Mouse (Mus musculus) monocyte, adult 5-6 weeks (primary cell): ENCODE results near the gene Exoc3. TPM values are rescaled to one million over a fixed set of nuclear protein-coding genes. Genes with fewer than 3 reads are reported as not detected.

ENCODE experiments used
- ATAC-seq: fragments of 153-309, 156-312 bp; replicated peaks from 2 replicates; pipeline ENCODE4 v1.8.0; 2017; ENCODE audit warnings: mild to moderate bottlenecking; ENCODE audit not compliant: low TSS enrichment, insufficient number of reproducible peaks, severe bottlenecking, poor library complexity, low FRiP score
- total RNA-seq: library from RNA; stranded (forward); fragments of 200-1000, 200-491, 200-594 nt; gene quantifications from 3 replicates; pipeline ENCODE4 v1.2.3, GENCODE M21; 2017

Gene Exoc3
- 62.8 to 81.6 TPM (median 63.1 TPM) in 3 replicates for total RNA-seq

DNA sequence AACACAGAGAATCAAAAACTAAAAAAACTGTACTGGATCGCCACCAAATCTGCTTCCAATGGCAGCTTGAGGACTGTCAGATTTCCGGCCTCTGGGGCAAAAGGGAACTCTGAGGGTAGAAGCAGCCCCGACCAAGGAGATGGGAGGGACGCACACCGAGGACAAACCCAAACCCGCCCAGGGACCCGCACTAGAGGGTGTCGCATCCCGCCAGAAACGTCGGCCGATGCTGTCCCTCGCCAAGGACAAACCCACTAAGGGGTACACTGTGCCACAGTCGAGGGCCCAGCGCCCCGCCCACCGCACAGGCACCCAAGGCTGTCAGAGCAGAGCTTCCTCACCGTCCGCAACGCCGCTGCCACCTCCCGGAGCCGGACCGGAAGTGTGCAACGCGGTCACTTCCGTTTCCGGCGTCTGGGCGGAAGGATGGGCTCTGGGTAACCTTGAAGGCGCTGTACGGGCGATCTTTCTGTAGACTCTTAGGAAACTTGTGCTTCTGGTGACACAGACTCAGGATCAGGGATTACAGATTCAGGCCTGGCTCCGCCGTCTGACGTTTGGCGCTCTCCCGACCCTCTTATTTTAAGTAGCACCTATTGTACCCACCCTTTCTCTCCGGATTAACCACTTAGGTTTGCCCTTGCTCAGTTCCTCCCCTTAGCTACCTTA, at the start of gene Exoc3:
Gene Exoc3, minus strand, starts transcription at position 416 of the 669 bp plus-strand sequence.
- ATAC-seq: peak; percentile 95

DNA sequence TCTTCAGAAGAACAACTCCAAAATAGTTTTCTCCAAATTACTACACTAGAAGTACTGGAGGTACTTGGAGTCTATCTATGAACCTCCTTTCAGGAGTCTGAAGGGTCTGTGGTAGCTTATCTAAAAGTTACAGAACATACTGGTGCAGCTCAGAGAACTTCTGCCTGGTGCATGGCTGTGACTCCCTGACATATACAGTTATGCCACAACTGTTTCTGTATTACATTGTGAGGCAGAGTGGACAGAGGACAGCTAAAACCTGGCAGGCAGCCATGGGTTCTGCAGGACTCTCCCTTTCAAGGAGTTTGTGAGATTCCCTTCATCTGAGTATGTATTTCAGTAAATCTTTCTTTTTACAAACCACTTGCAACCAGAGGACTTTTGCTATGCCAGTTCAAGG, 38.0 kb upstream of the Exoc3 start:
- no peak for ATAC-seq

DNA sequence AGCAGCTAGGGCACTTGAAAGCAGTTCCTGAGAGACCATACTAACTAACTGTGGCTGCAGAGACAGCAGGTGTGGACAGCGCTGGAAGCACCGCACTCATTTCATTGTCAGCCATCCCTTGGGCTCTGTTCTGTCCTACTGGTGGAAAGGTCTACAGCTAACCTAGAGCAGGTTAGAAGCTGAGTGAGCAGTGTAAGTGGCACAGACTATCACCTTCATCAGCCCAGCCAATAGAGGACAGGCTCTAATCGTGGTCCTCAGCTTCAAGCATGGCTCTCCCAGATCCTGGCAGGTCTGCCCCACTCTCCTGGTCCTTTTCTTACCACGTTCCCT, 37.3 kb upstream of the Exoc3 start:
- no peak for ATAC-seq

DNA sequence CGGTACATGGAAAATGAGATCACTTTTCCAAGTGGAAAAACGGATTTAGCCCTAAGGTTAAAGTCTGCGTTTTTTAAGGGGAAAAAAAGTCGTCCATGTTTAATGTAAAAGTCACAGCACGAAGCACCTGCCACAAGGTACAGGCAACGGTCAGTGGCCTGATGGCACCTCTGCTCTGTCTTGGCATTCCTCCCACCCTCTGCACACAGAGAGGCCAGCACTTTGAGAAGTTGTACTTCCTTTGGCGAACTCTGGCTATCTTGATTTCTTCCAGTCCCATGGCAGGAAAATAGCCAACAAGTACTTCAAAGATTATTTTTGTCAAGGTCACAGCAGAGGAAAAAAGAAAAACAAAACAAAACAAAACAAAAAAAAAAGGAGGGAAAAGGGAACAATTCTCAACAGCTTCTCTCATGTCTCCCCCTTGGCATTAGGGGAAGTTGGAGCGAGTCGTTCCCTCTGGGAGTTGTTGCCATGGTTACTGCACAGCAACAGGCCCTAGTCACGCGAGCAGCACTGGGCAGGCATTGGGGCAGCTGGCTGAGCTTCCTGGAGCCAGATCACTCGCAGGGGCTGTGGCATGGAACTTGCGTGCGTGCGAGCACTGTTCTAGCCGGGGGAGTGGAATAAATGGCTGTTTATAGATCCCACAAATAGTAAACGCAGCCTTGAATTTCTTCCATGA, 36.8 kb upstream of the Exoc3 start:
- no peak for ATAC-seq

DNA sequence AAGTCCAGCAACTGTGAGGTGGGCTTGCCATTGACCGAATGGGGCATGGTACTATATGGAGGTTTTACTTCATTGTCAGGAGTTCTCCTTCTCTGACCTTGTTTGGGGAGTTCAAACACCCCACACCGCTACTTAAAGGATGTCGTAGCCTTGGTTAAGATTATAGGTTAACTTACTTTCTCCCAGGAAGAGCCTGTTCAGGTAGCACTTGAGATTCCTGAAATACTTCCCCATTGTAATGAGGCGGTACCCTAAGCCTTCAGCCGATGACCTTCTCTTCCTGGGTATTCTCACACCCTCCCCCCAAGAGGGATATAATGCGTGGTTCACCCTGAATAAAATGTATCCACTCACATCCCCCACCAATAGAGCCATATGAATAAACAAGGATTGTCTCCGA, 29.0 kb upstream of the Exoc3 start:
- ATAC-seq: no peak

DNA sequence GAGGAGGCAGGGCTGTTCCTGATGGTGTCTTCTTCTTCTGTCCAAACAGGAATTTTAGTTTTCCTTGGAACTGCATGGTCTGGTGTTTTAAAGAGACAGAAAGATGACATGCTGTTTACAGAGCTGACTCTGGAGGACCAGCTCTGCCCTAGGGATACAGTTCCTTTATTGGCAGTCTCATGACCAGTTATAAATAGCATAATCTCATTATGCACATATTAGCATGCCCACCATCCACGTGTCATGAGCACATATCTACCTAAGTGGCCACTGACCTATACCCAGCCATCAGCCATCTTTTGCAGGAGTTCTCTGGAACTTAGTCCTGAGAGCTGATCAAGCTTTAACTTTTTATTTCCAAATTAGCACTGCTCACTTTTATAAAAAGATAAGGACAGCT, 12.1 kb upstream of the Exoc3 start:
- no peak for ATAC-seq

DNA sequence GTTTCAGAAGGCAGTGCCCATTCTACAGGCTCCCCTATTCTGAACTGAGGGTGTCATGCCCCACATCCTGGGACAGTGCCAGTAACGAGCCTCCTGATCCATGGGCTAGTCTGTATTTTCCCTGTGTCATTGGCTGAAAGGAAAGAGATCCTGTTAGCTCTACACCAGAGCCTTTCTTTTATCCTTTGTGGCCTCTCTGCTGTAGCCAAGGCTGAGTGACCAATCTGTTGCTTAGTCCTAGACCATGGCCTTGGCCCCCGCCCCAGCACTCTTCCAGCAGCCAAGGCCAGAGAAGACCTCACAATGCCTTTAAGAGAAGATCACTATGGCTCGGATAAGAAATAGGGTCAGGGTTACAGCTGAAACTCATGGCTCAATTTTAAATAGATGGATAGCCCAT, 9.9 kb upstream of the Exoc3 start:
- ATAC-seq: no peak

DNA sequence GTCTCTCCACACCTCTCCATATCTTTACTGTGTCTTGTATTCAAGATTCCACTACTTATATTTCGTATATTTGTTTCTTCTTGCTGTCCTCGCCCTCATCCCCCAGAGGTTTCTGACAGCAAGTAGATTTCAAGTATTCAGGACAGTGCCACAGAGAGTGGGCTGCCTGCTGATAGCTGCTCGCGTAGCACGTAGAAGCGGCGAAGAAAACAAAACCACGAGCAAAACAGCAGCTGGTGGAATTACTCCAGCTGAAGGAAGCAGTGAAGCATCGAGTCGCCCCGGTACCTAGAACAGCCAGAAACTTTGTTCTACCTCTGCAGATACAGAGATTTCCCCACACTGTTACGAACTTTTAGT, 434 bp upstream of the Exoc3 start:
- ATAC-seq: no peak

DNA sequence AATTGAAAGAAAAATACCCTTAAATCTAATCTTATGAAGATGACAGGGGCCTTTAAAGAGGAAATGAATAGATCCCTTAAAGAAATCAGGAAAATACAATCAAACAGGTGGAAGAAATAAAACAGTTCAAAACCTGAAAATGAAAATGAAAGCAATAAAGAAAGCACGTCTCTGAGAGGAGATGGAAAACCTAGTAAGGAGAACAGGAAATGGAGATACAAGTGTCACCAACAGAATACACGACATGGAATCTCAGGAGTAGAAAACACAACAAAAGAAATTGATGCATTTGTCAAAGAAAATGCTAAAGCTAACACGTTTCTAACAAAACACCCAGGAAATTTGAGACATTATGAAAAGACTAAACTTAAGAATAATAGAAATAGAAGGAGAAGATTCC, 12.1 kb downstream of the Exoc3 start:
- ATAC-seq: no peak

DNA sequence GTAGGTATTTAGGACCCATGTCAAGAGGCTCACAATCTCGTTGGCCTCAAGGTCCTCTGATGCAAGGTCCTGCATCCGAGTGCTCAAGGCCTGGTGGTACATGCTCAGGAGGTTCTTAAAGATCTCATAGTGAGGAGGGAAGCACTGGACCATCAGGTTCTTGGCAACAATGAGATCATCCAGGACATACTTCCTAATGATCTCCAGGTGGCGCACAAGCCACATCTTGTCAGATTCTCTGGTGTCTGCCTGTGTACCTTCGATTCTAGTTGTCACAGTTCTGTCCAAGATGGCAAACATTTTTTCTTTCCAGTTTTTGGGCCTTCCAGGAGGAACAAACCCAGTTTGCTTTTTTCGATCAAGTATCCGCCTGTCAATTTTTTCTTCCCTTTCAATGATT, 15.9 kb downstream of the Exoc3 start:
- no peak for ATAC-seq

DNA sequence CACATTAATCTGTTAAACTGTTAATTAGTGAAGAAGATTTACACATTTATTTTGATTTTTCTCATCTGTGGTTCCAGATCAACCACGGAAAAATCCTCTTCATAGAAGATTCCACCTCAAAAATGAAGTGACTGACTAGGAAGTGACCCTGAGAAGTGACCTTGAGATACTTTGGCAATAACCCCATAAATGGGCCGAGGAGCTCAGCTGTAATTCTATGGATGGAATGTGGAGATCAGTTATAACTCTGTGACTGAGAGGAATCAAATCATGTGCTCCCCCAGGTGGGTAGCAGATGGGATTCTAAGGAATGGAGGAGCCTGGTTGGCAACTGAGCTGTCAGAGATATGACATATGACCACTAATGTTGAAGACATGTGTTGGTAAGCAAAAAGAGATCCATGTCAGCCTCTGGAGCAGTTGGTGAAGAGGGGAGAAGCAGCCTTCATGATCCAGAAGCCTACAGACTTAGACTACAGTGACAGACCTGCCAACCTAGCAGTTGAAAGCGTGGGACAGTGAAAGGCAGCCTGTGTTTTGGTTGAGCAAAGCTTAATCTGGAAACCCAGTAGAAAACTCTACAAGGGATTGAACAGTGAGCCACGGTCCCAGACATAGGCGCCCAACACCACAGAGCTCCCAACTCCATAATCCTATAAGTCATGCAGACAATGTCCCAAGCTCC, 25.4 kb downstream of the Exoc3 start:
- ATAC-seq: no peak

DNA sequence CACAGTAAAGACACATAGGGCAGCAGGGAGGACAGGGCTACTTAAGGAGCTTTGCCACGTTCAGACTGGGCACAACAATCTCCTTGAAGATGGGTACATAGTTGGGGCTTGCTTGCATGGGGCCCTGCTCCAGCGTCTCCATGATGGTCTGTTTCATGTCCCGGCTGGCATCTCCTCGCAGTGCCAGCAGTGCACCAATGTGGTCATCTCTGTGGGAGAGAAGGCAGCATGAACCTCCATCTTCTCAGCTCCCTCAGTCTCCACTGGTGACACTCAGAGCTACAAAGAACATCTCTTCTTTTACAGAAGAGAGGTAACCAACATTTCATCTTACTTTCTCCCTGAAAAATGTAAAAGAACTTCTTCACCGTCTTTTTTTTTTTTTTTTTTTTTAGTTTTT, 36.5 kb downstream of the Exoc3 start:
- no peak for ATAC-seq

DNA sequence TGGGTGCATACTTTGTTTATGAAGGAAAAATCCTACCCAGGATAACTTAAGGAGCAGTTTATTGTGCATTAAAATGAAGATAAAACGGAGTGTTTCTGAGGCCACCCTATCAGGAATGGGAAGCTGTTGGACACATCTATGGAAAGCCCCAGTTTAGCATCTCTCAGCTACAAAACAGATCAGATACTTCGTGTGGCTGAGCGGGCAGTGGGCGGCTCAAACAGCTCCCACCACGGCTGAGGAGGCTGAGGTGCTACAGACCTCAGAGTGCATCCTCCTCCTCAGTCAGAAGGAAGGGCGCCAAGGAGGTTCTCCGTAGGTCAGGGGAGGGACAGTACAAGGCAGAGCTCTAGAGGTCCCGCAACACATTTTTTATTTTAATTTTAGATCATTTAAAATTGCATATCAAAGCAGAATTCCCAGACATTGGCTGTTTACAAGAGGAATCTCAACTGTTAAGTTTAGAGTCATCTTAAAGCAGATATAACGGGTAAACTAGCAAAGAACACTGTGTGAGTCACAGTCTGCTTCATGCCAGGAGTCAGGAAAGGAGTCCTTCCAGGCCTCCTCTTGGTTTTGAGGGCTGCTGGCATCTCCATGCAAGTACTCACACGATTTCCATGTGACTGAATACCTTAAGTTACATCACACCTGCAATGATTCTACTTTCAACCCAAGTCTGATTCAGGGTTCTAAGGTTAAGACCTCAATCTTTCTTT, 38.9 kb downstream of the Exoc3 start:
- no peak for ATAC-seq

DNA sequence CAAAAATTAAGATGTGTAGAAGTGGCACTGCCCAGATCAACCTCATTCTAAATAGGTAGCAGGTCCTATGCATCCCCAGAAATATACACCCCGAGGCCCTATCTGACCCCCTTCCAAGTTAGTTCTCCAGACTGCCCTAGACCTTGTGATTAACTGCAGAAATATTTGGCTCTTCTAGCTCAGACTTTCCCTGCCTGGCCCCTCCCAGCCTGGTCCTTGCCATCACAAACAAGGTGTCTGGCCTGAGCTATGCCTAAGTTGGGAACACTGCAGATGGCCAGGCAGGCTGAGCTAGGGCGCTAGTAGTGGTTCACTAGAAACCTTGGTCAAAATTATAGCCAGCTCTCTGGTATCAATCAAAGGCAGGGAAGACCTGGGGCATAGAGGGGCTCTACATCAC, 41.0 kb downstream of the Exoc3 start:
- no peak for ATAC-seq

DNA sequence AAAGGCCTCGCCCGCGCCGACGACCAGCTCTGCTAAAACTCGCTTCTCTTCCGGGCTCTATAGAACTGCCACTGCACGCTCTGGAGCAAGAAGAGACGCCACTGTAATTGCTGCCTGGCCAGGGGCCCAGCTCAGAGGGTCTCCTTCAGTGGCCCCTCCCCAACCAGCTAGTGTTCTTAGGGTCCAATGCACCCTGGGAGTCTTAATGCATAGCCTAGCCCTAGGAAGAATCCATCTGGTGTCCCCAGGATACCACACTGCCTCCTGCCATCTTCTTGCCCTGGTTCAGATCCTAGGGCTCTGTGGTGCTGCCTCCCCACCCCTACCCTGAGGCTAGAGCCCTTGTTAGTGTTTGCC, 41.5 kb downstream of the Exoc3 start:
- no peak for ATAC-seq

DNA sequence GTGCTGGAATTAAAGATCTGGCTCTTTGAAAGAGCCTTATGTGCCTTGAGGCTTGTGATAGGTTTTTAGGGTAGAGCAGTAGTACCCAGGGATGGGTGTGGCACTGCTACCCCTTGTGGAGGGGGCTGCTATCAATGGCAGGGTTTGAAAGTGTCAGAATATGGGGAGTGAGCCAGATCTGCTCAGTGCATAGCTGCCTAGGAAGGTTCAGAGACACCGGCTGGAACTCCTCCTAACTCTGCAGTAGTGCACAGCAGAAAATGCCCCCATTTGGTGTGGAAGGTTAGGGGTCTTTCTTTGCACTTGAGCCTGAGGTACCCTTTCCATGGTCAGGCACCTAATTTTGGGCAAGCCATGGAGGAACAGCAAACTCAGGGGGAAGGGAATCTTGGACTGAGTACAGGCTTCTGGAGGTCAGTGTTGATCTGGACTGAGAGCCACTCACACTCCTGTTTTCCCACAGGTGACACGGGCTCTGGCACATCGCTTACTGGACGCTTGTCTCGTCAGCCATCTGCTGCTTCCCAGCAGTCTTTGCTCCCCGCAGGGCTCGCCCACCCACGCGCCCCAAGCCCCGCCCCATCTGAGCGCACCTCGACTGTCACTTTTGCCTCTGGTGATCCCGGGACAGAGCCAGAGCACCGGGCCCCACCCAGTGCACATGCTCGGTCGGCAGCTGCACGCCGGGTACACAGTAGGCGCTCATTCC, 42.0 kb downstream of the Exoc3 start:
- ATAC-seq: no peak

DNA sequence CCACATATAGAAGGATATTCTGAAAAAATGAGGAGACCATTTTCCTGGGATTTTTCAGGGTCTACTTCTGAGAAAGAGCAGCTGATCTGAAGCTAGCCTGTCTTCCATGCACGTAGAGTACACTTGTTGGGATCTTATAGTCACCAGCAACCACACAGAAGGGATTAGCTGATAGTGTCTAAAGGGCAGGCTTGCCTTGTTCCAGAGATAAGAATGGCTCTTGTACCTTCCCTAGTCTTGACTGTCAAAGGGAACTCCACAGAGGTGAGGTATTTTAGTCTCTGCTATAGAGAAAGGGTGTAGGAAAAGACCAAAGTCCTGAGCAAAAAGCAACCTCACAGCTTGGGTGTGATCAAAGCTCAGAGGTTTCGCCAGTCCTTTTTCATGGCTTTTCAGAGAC, 61.2 kb downstream of the Exoc3 start:
- ATAC-seq: no peak

DNA sequence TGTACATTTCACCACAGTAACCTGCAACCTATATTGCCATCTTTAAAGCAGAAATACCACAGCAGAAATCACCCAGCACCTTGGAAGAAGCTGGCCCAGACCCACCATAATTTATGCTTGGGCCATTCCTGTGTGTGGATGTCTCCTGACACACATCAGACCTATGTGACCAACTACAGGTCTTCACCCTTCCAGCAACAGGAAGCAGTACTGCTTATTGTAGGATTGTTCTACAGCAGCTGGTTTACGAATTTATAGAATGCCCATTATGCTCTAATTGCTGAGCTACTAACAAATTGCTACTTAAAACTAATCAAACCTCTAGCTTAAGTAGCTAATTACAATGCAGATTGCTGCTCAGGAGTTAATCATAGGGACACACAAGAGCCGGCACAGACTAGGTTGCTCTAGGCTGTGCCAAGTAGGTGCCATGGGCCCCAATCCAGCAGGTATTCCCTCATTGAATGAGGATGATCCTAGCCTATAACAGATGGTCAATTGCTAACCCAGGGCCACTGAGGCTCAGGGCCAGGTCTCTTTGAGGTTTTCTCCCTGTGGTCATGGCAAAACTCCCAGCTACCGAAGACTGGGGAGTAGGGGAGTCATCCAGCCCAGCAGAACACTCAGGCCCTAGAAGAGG, 62.4 kb downstream of the Exoc3 start:
- ATAC-seq: no peak
